Mouse (Mus musculus): ENCODE results near the gene Eva1c.

DNA sequence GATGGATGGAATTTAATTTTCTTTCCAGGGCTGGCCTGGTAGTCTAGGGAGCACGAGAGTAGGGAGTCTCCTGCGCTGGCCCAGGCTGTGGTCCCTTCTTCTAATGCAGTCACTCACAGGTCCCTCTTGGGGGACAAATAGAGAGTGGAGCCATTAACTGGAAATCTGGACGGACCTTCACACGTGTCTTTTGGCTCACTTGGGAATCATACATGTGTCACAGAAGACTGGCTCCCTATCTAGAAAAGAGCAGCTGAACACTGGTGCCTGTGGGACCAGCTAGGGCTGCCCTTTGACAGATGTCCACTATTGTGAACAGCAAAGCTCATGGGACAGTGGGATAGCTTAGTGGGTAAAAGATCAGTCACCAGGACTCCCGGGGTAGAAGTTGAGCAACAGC is 478 bp upstream of the Eva1c start:
- TF ChIP-seq POLR2A (IDR thresholded peaks at IDR 0.05; ENCODE audit: low read depth, low read length) (no peak), CTCF (IDR thresholded peaks at IDR 0.05; ENCODE audit: extremely low read depth, insufficient read depth, insufficient read length, insufficient replicate concordance) (no peak)

Measured in spleen, adult 2 months (tissue).